Mouse (Mus musculus): ENCODE results near the gene Itga6.

The Itga6 gene

GRCm38 (mm10) chr2:71796787-71797186, 51.4 kb downstream of the Itga6 start:
- in situ Hi-C loops (cut with MboI; ENCODE audit: unreplicated experiment in 2 of 2): no loop called here

- in situ Hi-C loops (cut with MboI; ENCODE audit: unreplicated experiment in 2 of 2): loop anchor here in 1 of 2 experiments (25.0 kb wide), 2 partner anchors 563 to 1113 kb away; no protein-coding TSS in a partner anchor
Measured at GRCm38 (mm10) chr2:71800798-71801197, 55.4 kb downstream of the Itga6 start.

- in situ Hi-C loops (cut with MboI; ENCODE audit: unreplicated experiment in 2 of 2): loop anchor here in 1 of 2 experiments (25.0 kb wide), 2 partner anchors 564 to 1114 kb away; no protein-coding TSS in a partner anchor
Measured at GRCm38 (mm10) chr2:71801691-71802090, 56.3 kb downstream of the Itga6 start.

- in situ Hi-C loops (cut with MboI; ENCODE audit: unreplicated experiment in 2 of 2): loop anchor here in 1 of 2 experiments (25.0 kb wide), 2 partner anchors 565 to 1115 kb away; no protein-coding TSS in a partner anchor
Measured at GRCm38 (mm10) chr2:71802131-71802530, 56.7 kb downstream of the Itga6 start.

- in situ Hi-C loops (cut with MboI; ENCODE audit: unreplicated experiment in 2 of 2): loop anchor here in 1 of 2 experiments (25.0 kb wide), 2 partner anchors 568 to 1118 kb away; no protein-coding TSS in a partner anchor
Measured at GRCm38 (mm10) chr2:71805120-71805519, 59.7 kb downstream of the Itga6 start.

GRCm38 (mm10) chr2:71805611-71806567, 60.5 kb downstream of the Itga6 start:
- in situ Hi-C loops (cut with MboI; ENCODE audit: unreplicated experiment in 2 of 2): loop anchor here in 1 of 2 experiments (25.0 kb wide), 2 partner anchors 569 to 1119 kb away; no protein-coding TSS in a partner anchor

GRCm38 (mm10) chr2:71809289-71809860, 64.0 kb downstream of the Itga6 start:
- in situ Hi-C loops (cut with MboI; ENCODE audit: unreplicated experiment in 2 of 2): loop anchor here in 1 of 2 experiments (25.0 kb wide), 2 partner anchors 572 to 1122 kb away; no protein-coding TSS in a partner anchor

GRCm38 (mm10) chr2:71810010-71810409, 64.6 kb downstream of the Itga6 start:
- in situ Hi-C loops (cut with MboI; ENCODE audit: unreplicated experiment in 2 of 2): loop anchor here (10.0 to 25.0 kb wide), 4 partner anchors 573 to 1585 kb away; no protein-coding TSS in a partner anchor

- in situ Hi-C loops (cut with MboI; ENCODE audit: unreplicated experiment in 2 of 2): loop anchor here (10.0 to 25.0 kb wide), 4 partner anchors 574 to 1586 kb away; no protein-coding TSS in a partner anchor
Measured at GRCm38 (mm10) chr2:71810906-71811305, 65.5 kb downstream of the Itga6 start.

GRCm38 (mm10) chr2:71812221-71813021, 67.0 kb downstream of the Itga6 start:
- in situ Hi-C loops (cut with MboI; ENCODE audit: unreplicated experiment in 2 of 2): loop anchor here (10.0 to 25.0 kb wide), 4 partner anchors 575 to 1588 kb away; no protein-coding TSS in a partner anchor

- in situ Hi-C loops (cut with MboI; ENCODE audit: unreplicated experiment in 2 of 2): loop anchor here (10.0 to 25.0 kb wide), 4 partner anchors 576 to 1588 kb away; no protein-coding TSS in a partner anchor
Measured at GRCm38 (mm10) chr2:71813022-71813358, 67.6 kb downstream of the Itga6 start.

- in situ Hi-C loops (cut with MboI; ENCODE audit: unreplicated experiment in 2 of 2): loop anchor here (10.0 to 25.0 kb wide), 4 partner anchors 576 to 1589 kb away; no protein-coding TSS in a partner anchor
Measured at GRCm38 (mm10) chr2:71813371-71813770, 68.0 kb downstream of the Itga6 start.

GRCm38 (mm10) chr2:71814016-71814415, 68.6 kb downstream of the Itga6 start:
- in situ Hi-C loops (cut with MboI; ENCODE audit: unreplicated experiment in 2 of 2): loop anchor here (10.0 to 25.0 kb wide), 4 partner anchors 577 to 1589 kb away; no protein-coding TSS in a partner anchor

GRCm38 (mm10) chr2:71815279-71815678, 69.9 kb downstream of the Itga6 start:
- in situ Hi-C loops (cut with MboI; ENCODE audit: unreplicated experiment in 2 of 2): loop anchor here (5.0 to 25.0 kb wide), 8 partner anchors 218 to 1590 kb away; partner anchors contain the start of gene Metap1d (in 1 of the 2)

- in situ Hi-C loops (cut with MboI; ENCODE audit: unreplicated experiment in 2 of 2): loop anchor here (5.0 to 25.0 kb wide), 8 partner anchors 219 to 1592 kb away; partner anchors contain the start of gene Metap1d (in 1 of the 2)
Measured at GRCm38 (mm10) chr2:71816391-71817041, 71.1 kb downstream of the Itga6 start.

GRCm38 (mm10) chr2:71824146-71824545, 78.7 kb downstream of the Itga6 start:
- in situ Hi-C loops (cut with MboI; ENCODE audit: unreplicated experiment in 2 of 2): loop anchor here in 1 of 2 experiments (25.0 kb wide), 2 partner anchors 587 to 1137 kb away; no protein-coding TSS in a partner anchor

- in situ Hi-C loops (cut with MboI; ENCODE audit: unreplicated experiment in 2 of 2): loop anchor here in 1 of 2 experiments (25.0 kb wide), 1 partner anchor 1140 kb away; no protein-coding TSS in a partner anchor
Measured at GRCm38 (mm10) chr2:71827711-71828110, 82.3 kb downstream of the Itga6 start.

GRCm38 (mm10) chr2:71828928-71829327, 83.5 kb downstream of the Itga6 start:
- in situ Hi-C loops (cut with MboI; ENCODE audit: unreplicated experiment in 2 of 2): loop anchor here in 1 of 2 experiments (25.0 kb wide), 1 partner anchor 1142 kb away; no protein-coding TSS in a partner anchor

- in situ Hi-C loops (cut with MboI; ENCODE audit: unreplicated experiment in 2 of 2): loop anchor here in 1 of 2 experiments (25.0 kb wide), 1 partner anchor 1146 kb away; no protein-coding TSS in a partner anchor
Measured at GRCm38 (mm10) chr2:71833626-71834025, 88.2 kb downstream of the Itga6 start.
